Mouse (Mus musculus): ENCODE results near the gene Mtrex. TPM values are rescaled to one million over a fixed set of nuclear protein-coding genes. Genes with fewer than 3 reads are reported as not detected.

The Mtrex gene
- total and polyA plus RNA-seq, 2 experiments from 2014 or later, result 39.9 to 41.8 TPM

DNA sequence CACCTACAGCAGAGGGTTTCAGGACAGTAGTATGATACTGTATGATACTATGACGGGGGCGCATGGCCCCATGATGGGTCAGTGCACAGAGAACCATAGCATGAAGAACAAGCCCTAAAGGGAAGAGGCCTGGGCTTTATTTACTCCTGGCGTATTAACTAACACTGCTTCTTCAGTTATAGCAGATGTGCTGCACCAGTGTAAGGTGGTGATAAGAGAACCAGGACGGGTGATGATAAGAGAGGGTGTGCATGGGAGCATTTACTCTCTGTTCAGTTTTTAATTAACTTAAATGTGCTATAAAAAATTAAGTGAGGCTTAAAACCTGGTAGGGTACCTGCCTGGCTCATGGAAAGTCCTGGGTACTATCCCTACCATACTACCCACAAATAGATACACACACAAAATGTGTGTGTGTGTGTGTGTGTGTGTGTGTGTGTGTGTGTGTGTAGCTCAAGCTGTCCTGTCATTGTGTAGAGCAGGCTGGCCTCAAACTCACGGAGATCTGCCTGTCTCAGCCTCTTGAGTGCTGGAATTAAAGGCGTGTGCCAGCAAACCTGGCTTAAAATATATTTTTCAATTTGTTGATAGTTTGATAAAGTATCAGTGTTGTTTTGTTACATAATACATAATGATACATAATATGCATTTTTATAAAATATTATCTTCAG is 88.5 kb downstream of the Mtrex start:
- 95% methylated on average over 6 of the region's 6 CpGs for WGBS
- H3K27me3 ChIP-seq (ENCODE audit: insufficient read depth, low read length), result no peaks in the 10 kb centered on the region
- H3K27ac ChIP-seq (ENCODE audit: low read depth, low read length), result no peak overlapping the region
- DNase-seq (no peak), ATAC-seq (no peak)
- H3K4me1 ChIP-seq (ENCODE audit: insufficient read depth), result no peaks in the 10 kb centered on the region
- no peak overlapping the region for H3K4me2 ChIP-seq (ENCODE audit: low read depth)
- H3K9ac ChIP-seq, result no peak overlapping the region
- no peak for TF ChIP-seq CTCF (IDR thresholded peaks at IDR 0.05; ENCODE audit: low read depth)
- H3K36me3 ChIP-seq (ENCODE audit: insufficient read depth), result no peaks in the 10 kb centered on the region
- no peaks in the 10 kb centered on the region for H3K9me3 ChIP-seq (ENCODE audit: low read length)
- H3K4me3 ChIP-seq (ENCODE audit: low read depth, low read length), result no peak overlapping the region

DNA sequence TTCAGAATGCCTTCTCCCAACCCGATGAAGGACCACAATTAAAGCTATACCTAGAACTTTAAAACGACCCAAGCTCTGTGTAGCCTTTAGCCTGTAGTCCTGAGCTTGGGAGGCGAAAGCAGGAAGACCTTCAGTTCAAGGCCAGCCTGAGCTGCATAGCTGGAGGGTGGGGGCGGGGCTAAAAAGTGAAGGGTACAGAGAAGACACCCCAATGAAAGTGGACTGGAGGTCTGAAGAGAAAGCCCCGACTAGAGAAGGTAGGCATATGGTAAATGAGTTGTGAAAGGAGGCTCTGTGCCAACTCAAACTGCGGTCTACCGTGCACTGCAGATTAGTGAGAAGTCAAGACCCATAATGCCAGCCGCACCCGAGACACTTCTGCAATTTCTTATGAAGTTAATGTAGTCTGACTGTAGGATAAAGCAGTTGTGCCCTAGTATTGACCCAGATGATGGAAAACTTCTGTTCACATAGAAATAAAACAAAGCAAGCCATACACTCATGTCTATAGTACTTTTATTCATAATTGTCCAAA is 89.5 kb downstream of the Mtrex start:
- ATAC-seq (no peak), DNase-seq (no peak)
- Histone ChIP-seq H3K9me3 (ENCODE audit: low read length) (no peaks in the 10 kb centered on the region), H3K4me3 (ENCODE audit: low read depth, low read length) (no peak overlapping the region), H3K4me2 (ENCODE audit: low read depth) (no peak overlapping the region), H3K9ac (no peak overlapping the region), H3K4me1 (ENCODE audit: insufficient read depth) (no peaks in the 10 kb centered on the region), H3K27ac (ENCODE audit: low read depth, low read length) (no peak overlapping the region), H3K36me3 (ENCODE audit: insufficient read depth) (no peaks in the 10 kb centered on the region), H3K27me3 (ENCODE audit: insufficient read depth, low read length) (no peaks in the 10 kb centered on the region)
- WGBS, result 86% methylated on average over 9 of the region's 9 CpGs
- TF ChIP-seq CTCF (IDR thresholded peaks at IDR 0.05; ENCODE audit: low read depth), result no peak

DNA sequence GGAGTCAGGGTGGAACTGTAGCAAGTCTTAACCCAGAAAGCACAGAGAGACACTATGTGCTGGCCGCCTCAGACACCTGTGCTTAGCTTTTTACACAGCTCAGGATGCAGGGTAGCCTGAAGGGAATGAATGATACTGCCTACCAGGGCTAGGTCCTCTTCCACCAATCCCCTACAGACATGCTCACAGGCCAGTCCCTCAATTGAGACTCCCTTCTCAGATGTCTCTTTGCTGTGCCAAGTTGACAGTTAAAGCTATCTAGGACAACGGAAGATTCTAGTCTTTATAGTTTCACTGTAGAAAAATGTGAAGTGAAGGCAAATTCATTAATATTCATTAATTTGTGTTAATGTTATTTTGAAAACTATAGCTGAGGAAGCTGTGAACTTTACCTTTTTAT is 90.2 kb downstream of the Mtrex start:
- Histone ChIP-seq H3K4me2 (ENCODE audit: low read depth) (no peak overlapping the region), H3K36me3 (ENCODE audit: insufficient read depth) (no peaks in the 10 kb centered on the region), H3K9ac (no peak overlapping the region), H3K27ac (ENCODE audit: low read depth, low read length) (no peak overlapping the region), H3K4me3 (ENCODE audit: low read depth, low read length) (no peak overlapping the region), H3K4me1 (ENCODE audit: insufficient read depth) (no peaks in the 10 kb centered on the region), H3K9me3 (ENCODE audit: low read length) (no peaks in the 10 kb centered on the region), H3K27me3 (ENCODE audit: insufficient read depth, low read length) (no peaks in the 10 kb centered on the region)
- TF ChIP-seq CTCF (IDR thresholded peaks at IDR 0.05; ENCODE audit: low read depth), result no peak
- ATAC-seq (no peak), DNase-seq (no peak)
- 80% methylated on average over 2 of the region's 2 CpGs for WGBS

DNA sequence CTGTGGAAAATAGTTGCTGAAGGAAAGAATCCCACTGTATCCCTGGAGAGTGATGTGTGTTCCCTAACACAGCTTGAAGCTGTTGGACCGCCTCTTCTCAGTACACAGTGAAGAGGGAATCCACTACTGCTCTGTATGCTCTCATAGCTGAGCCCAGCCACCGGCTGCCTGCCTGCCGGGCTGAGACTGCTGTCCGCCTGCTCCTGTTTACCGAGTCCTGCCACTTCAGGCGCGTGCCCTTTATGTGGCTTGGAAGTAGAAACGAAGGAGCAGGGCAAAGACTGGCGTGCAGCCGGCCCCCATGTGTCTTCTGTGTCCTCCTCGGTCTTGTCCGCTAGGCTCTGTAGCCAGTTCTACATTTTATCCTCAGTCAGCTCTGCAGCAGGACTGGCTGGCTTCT is 92.1 kb downstream of the Mtrex start:
- H3K27me3 ChIP-seq (ENCODE audit: insufficient read depth, low read length), result no peaks in the 10 kb centered on the region
- WGBS, result 28% methylated on average over 12 of the region's 12 CpGs
- H3K4me1 ChIP-seq (ENCODE audit: insufficient read depth), result no peaks in the 10 kb centered on the region
- no peaks in the 10 kb centered on the region for H3K9me3 ChIP-seq (ENCODE audit: low read length)
- no peaks in the 10 kb centered on the region for H3K36me3 ChIP-seq (ENCODE audit: insufficient read depth)
- DNase-seq (no peak), ATAC-seq (peak; percentile 69)
- no peak overlapping the region for H3K9ac ChIP-seq
- no peak overlapping the region for H3K4me2 ChIP-seq (ENCODE audit: low read depth)
- H3K27ac ChIP-seq (ENCODE audit: low read depth, low read length), result no peak overlapping the region
- H3K4me3 ChIP-seq (ENCODE audit: low read depth, low read length), result no peak overlapping the region
- no peak for TF ChIP-seq CTCF (IDR thresholded peaks at IDR 0.05; ENCODE audit: low read depth)

DNA sequence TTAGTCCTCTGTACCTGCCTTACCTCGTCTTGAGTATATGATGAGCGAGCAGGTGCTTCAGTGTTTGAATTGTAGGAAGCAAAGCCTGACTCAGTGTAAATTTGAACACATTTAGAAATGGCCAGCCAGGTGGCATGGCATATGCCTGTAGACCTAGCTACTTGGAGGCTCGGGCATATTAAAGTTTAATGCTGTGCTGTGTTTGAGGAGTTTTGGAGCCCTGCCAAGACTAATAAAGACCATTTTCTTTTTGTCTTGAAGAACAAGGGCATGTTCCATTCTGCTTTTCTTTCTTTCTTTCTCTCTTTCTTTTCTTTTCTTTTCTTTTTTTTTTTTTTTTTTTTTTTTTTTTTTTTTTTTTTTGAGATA is 93.3 kb downstream of the Mtrex start:
- H3K9ac ChIP-seq, result no peak overlapping the region
- ATAC-seq, result no peak
- H3K4me3 ChIP-seq (ENCODE audit: low read depth, low read length), result no peak overlapping the region
- 44% methylated on average over 3 of the region's 3 CpGs for WGBS
- no peaks in the 10 kb centered on the region for H3K9me3 ChIP-seq (ENCODE audit: low read length)
- no peak overlapping the region for H3K4me2 ChIP-seq (ENCODE audit: low read depth)
- peak; percentile 21 for DNase-seq
- TF ChIP-seq CTCF (IDR thresholded peaks at IDR 0.05; ENCODE audit: low read depth), result no peak
- H3K27ac ChIP-seq (ENCODE audit: low read depth, low read length), result no peak overlapping the region
- no peaks in the 10 kb centered on the region for H3K36me3 ChIP-seq (ENCODE audit: insufficient read depth)
- H3K27me3 ChIP-seq (ENCODE audit: insufficient read depth, low read length), result no peaks in the 10 kb centered on the region
- H3K4me1 ChIP-seq (ENCODE audit: insufficient read depth), result no peaks in the 10 kb centered on the region

DNA sequence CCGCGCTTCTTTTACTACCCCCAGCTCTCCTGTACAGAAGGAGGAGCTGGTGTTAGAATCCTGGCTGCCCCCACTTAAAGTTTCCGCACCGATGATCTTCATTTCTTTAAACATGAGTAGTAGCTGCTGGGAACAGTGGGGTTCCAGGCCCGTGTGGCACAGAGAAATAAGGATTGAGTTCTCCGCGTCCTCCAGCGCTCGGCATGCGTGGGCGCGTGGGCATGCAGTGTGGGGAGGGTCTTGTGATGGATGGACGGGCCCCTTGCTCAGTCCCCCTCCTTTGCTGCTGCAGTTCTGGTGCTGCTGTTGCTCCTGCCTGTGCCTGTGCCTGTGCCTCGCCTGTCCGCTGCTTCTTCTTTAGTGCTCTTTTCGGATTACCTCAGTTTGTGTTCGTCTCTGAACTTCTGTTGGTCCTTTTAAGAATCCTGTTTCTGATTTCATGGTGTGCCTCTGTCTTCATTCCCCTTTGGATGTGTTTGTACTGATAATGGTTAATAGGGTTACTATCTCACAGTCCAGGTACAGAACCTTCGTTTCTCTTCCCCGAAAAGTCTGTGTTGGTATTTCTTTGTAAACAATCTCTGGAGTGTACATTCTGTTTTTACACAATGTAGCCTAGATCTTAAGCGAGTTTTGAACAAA is 93.8 kb downstream of the Mtrex start:
- WGBS, result 39% methylated on average over 20 of the region's 20 CpGs
- no peak for DNase-seq
- no peak overlapping the region for H3K27ac ChIP-seq (ENCODE audit: low read depth, low read length)
- H3K9me3 ChIP-seq (ENCODE audit: low read length), result no peaks in the 10 kb centered on the region
- no peaks in the 10 kb centered on the region for H3K36me3 ChIP-seq (ENCODE audit: insufficient read depth)
- no peak for TF ChIP-seq CTCF (IDR thresholded peaks at IDR 0.05; ENCODE audit: low read depth)
- H3K4me1 ChIP-seq (ENCODE audit: insufficient read depth), result no peaks in the 10 kb centered on the region
- no peak overlapping the region for H3K9ac ChIP-seq
- no peak overlapping the region for H3K4me3 ChIP-seq (ENCODE audit: low read depth, low read length)
- H3K4me2 ChIP-seq (ENCODE audit: low read depth), result peak overlapping the region; percentile 28; the same call in 1 of the 2 replicates
- peak; percentile 32; the same call in 1 of the 2 replicates for ATAC-seq
- H3K27me3 ChIP-seq (ENCODE audit: insufficient read depth, low read length), result no peaks in the 10 kb centered on the region

DNA sequence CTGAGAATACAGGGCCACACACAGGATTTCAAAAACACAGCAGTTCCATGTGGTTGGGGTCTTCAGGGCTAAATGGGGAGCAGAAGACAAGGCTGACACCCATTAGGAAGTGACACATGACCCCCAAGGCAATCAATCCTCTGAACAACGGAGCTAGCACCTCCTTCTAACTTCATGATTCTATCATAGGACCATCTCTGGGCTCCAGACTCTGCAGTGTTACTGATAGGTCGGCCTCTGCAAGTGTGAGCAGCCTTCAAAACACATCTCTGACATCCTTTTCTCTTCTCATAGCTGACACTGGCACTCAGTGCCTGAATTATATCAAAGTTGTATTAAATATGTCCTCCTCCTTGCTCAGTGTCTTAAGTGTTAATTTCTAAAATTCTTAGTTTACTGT is 94.6 kb downstream of the Mtrex start:
- Histone ChIP-seq H3K4me3 (ENCODE audit: low read depth, low read length) (no peak overlapping the region), H3K27ac (ENCODE audit: low read depth, low read length) (no peak overlapping the region), H3K9me3 (ENCODE audit: low read length) (no peaks in the 10 kb centered on the region), H3K27me3 (ENCODE audit: insufficient read depth, low read length) (no peaks in the 10 kb centered on the region), H3K9ac (no peak overlapping the region), H3K4me1 (ENCODE audit: insufficient read depth) (no peaks in the 10 kb centered on the region), H3K36me3 (ENCODE audit: insufficient read depth) (no peaks in the 10 kb centered on the region), H3K4me2 (ENCODE audit: low read depth) (no peak overlapping the region)
- 67% methylated on average over 2 of the region's 2 CpGs for WGBS
- no peak for TF ChIP-seq CTCF (IDR thresholded peaks at IDR 0.05; ENCODE audit: low read depth)
- ATAC-seq (no peak), DNase-seq (no peak)
